Mouse (Mus musculus) retina, postnatal 1 day (tissue): ENCODE measurements around the gene Eif2b2.

ENCODE experiments used
- DNase-seq: peaks from one replicate; pipeline ENCODE4 v3.0.0-alpha.2; 2012

The Eif2b2 gene

GRCm38 (mm10) chr12:85195086-85195485 lies 24.2 kb upstream of the Eif2b2 start:
- DNase-seq = no peak

GRCm38 (mm10) chr12:85196191-85196590 lies 23.1 kb upstream of the Eif2b2 start:
- DNase-seq = no peak

GRCm38 (mm10) chr12:85197371-85197770 lies 21.9 kb upstream of the Eif2b2 start:
- no peak for DNase-seq

GRCm38 (mm10) chr12:85197936-85198335 lies 21.3 kb upstream of the Eif2b2 start:
- no peak for DNase-seq

- DNase-seq = no peak
These were observed 19.3 kb upstream of the Eif2b2 start for GRCm38 (mm10) chr12:85199954-85200353.

- peak; percentile 91 for DNase-seq
These were observed 18.1 kb upstream of the Eif2b2 start for GRCm38 (mm10) chr12:85200929-85201829.

GRCm38 (mm10) chr12:85201830-85202147 lies 17.5 kb upstream of the Eif2b2 start:
- no peak for DNase-seq

GRCm38 (mm10) chr12:85202191-85202590 lies 17.1 kb upstream of the Eif2b2 start:
- DNase-seq = no peak

GRCm38 (mm10) chr12:85203699-85204098 lies 15.6 kb upstream of the Eif2b2 start:
- no peak for DNase-seq

- no peak for DNase-seq
These were observed 15.2 kb upstream of the Eif2b2 start for GRCm38 (mm10) chr12:85204105-85204504.

GRCm38 (mm10) chr12:85205425-85205824 lies 13.9 kb upstream of the Eif2b2 start:
- no peak for DNase-seq

GRCm38 (mm10) chr12:85208687-85209199 lies 10.5 kb upstream of the Eif2b2 start:
- DNase-seq = no peak

- no peak for DNase-seq
These were observed 4.2 kb upstream of the Eif2b2 start for GRCm38 (mm10) chr12:85215031-85215430.

- DNase-seq = no peak
These were observed 1.5 kb upstream of the Eif2b2 start for GRCm38 (mm10) chr12:85217733-85218310.

GRCm38 (mm10) chr12:85219905-85220290 lies 617 bp downstream of the Eif2b2 start:
- peak; percentile 42 for DNase-seq

GRCm38 (mm10) chr12:85227227-85227626 lies 7.9 kb downstream of the Eif2b2 start:
- no peak for DNase-seq

GRCm38 (mm10) chr12:85227876-85228599 lies 8.8 kb downstream of the Eif2b2 start:
- DNase-seq = no peak

- no peak for DNase-seq
These were observed 14.4 kb downstream of the Eif2b2 start for GRCm38 (mm10) chr12:85233376-85234358.

- no peak for DNase-seq
These were observed 18.3 kb downstream of the Eif2b2 start for GRCm38 (mm10) chr12:85237553-85237952.

GRCm38 (mm10) chr12:85252083-85252482 lies 32.8 kb downstream of the Eif2b2 start:
- no peak for DNase-seq

GRCm38 (mm10) chr12:85256074-85256751 lies 36.9 kb downstream of the Eif2b2 start:
- DNase-seq = no peak
